Mouse (Mus musculus): ENCODE measurements around the gene Lcor.

Lcor gene

GRCm38 (mm10) chr19:41568791-41569190, 86.4 kb downstream of the Lcor start:
- DNase-seq (ENCODE audit: low spot score) = no peak

- no peak for DNase-seq (ENCODE audit: low spot score)
Observed at GRCm38 (mm10) chr19:41573700-41574099, 91.3 kb downstream of the Lcor start.

- DNase-seq (ENCODE audit: low spot score) = no peak
Observed at GRCm38 (mm10) chr19:41577576-41577975, 95.1 kb downstream of the Lcor start.

- DNase-seq (ENCODE audit: low spot score) = no peak
Observed at GRCm38 (mm10) chr19:41579311-41579920, 97.0 kb downstream of the Lcor start.

GRCm38 (mm10) chr19:41581706-41582420, 99.4 kb downstream of the Lcor start, which contains the start of gene Gm340:
Gene Gm340 (plus strand): TSS chr19:41582370.
- no peak for DNase-seq (ENCODE audit: low spot score)

GRCm38 (mm10) chr19:41582918-41583514, 100.6 kb downstream of the Lcor start:
- no peak for DNase-seq (ENCODE audit: low spot score)

- no peak for DNase-seq (ENCODE audit: low spot score)
Observed at GRCm38 (mm10) chr19:41586752-41587151, 104.3 kb downstream of the Lcor start.

GRCm38 (mm10) chr19:41587431-41588222, 105.2 kb downstream of the Lcor start:
- DNase-seq (ENCODE audit: low spot score) = no peak

- DNase-seq (ENCODE audit: low spot score) = no peak
Observed at GRCm38 (mm10) chr19:41589026-41589425, 106.6 kb downstream of the Lcor start.

- no peak for DNase-seq (ENCODE audit: low spot score)
Observed at GRCm38 (mm10) chr19:41589681-41590080, 107.2 kb downstream of the Lcor start.

- no peak for DNase-seq (ENCODE audit: low spot score)
Observed at GRCm38 (mm10) chr19:41591808-41592207, 109.4 kb downstream of the Lcor start.

GRCm38 (mm10) chr19:41597170-41597894, 114.9 kb downstream of the Lcor start:
- DNase-seq (ENCODE audit: low spot score) = peak; percentile 38

- DNase-seq (ENCODE audit: low spot score) = no peak
Observed at GRCm38 (mm10) chr19:41600647-41601046, 118.2 kb downstream of the Lcor start.

- DNase-seq (ENCODE audit: low spot score) = no peak
Observed at GRCm38 (mm10) chr19:41606208-41606987, 124.0 kb downstream of the Lcor start.

- DNase-seq (ENCODE audit: low spot score) = no peak
Observed at GRCm38 (mm10) chr19:41611683-41612082, 129.2 kb downstream of the Lcor start.

Data from urinary bladder, postnatal 25 days (tissue).